Mouse (Mus musculus) hindbrain, embryonic 10.5 days (tissue): ENCODE results near the gene Mtfr1l. TPM values are rescaled to one million over a fixed set of nuclear protein-coding genes. Genes with fewer than 3 reads are reported as not detected.
A peak's percentile ranks its signal among the peaks of the same experiment; 100 is the strongest.

Experiments
- DNase-seq: peaks from one replicate; pipeline ENCODE4 v3.0.0-alpha.2; 2017; ENCODE audit warnings: low spot score
- H3K27ac ChIP-seq: fragments of 300-500 bp; sonication (generic); 2 replicates; pipeline ENCODE4 v1.5.1; 2016; ENCODE audit warnings: mild to moderate bottlenecking, moderate library complexity
- H3K27me3 ChIP-seq: fragments of 300-500 bp; sonication (generic); 2 replicates; pipeline ENCODE4 v1.6.1; 2016; ENCODE audit warnings: mild to moderate bottlenecking; ENCODE audit not compliant: poor library complexity, insufficient read depth, severe bottlenecking
- H3K36me3 ChIP-seq: fragments of 300-500 bp; sonication (generic); 2 replicates; pipeline ENCODE4 v1.6.1; 2016; ENCODE audit warnings: mild to moderate bottlenecking, moderate library complexity
- H3K4me1 ChIP-seq: fragments of 300-500 bp; sonication (generic); replicated peaks from 2 replicates; pipeline ENCODE4 v1.6.1; 2016; ENCODE audit warnings: mild to moderate bottlenecking
- H3K4me3 ChIP-seq: fragments of 300-500 bp; sonication (generic); 2 replicates; pipeline ENCODE4 v1.5.1; 2016; ENCODE audit warnings: mild to moderate bottlenecking, moderate library complexity
- H3K9me3 ChIP-seq: fragments of 300-500 bp; sonication (generic); 2 replicates; pipeline ENCODE4 v1.6.1; 2016; ENCODE audit warnings: mild to moderate bottlenecking, moderate library complexity
- WGBS: fragments of 180-500 bp; shearing (Covaris S2); methylation state at CpG from one replicate; pipeline ENCODE4 v1.1.7; 2016; 5-methylcytosine and 5-hydroxymethylcytosine counted together
- polyA plus RNA-seq: library from polyadenylated mRNA; unstranded; fragments of >200 nt; fragmentation: Nextera tagmentation; extraction: Ambion mirVana; gene quantifications from 2 replicates; pipeline ENCODE4 v1.2.1, GENCODE M21; 2016

Mtfr1l gene
- polyA plus RNA-seq, 1 experiment from 2014 or later, result 125 TPM

- 8% methylated on average over 9 of the region's 9 CpGs for whole genome bisulfite sequencing
Measured at GRCm38 (mm10) chr4:134478031-134478430, 57.2 kb downstream of the Mtfr1l start.

GRCm38 (mm10) chr4:134476899-134477298 is 58.3 kb downstream of the Mtfr1l start:
- Histone ChIP-seq H3K27me3 (no peaks in the 10 kb centered on the region), H3K36me3 (peaks cover 53% of the 10 kb centered on the region), H3K9me3 (no peaks in the 10 kb centered on the region), H3K4me1 (peaks cover 11% of the 10 kb centered on the region; the same call in 1 of the 2 replicates), H3K4me3 (no peak overlapping the region), H3K27ac (no peak overlapping the region)
- no peak for DNase-seq
- 92% methylated on average over 8 of the region's 8 CpGs for WGBS

More at GRCm38 (mm10) chr4:134478031-134478430, 57.2 kb downstream of the Mtfr1l start:
- H3K27me3 ChIP-seq, result peaks cover 6% of the 10 kb centered on the region; the same call in 1 of the 2 replicates
- peaks cover 42% of the 10 kb centered on the region for H3K36me3 ChIP-seq
- H3K27ac ChIP-seq, result no peak overlapping the region
- no peak overlapping the region for H3K4me3 ChIP-seq
- peak; percentile 90 for DNase-seq
- peaks cover 8% of the 10 kb centered on the region; the same call in 1 of the 2 replicates for H3K4me1 ChIP-seq
- no peaks in the 10 kb centered on the region for H3K9me3 ChIP-seq

Other genes with a start within 250 kb of the Mtfr1l start
- gene Pdik1l, start 247.5 kb downstream of the Mtfr1l start, polyA plus RNA-seq, result 18.1 and 18.8 TPM in 2 replicates
- 0.51 and 0.56 TPM in 2 replicates for gene Trim63, start 220.3 kb downstream of the Mtfr1l start, polyA plus RNA-seq
- gene Slc30a2, start 192.2 kb downstream of the Mtfr1l start, polyA plus RNA-seq, result 0.10 TPM in 1 of 2 replicates, not detected in the other
- 0.25 and 0.63 TPM in 2 replicates for gene Extl1, start 151.5 kb downstream of the Mtfr1l start, polyA plus RNA-seq
- gene Pafah2, start 139.1 kb downstream of the Mtfr1l start, polyA plus RNA-seq, result 7.9 and 9.5 TPM in 2 replicates
- gene Stmn1, start 67.1 kb downstream of the Mtfr1l start, polyA plus RNA-seq, result 2,849 and 3,914 TPM in 2 replicates
- gene Paqr7, start 38.7 kb downstream of the Mtfr1l start, polyA plus RNA-seq, result 3.1 and 4.3 TPM in 2 replicates
- gene Aunip, start 24.4 kb downstream of the Mtfr1l start, polyA plus RNA-seq, result 19.3 and 25.9 TPM in 2 replicates
- 8.6 and 10.3 TPM in 2 replicates for gene Selenon, start 16.8 kb upstream of the Mtfr1l start, polyA plus RNA-seq
- 3.7 and 4.1 TPM in 2 replicates for gene Man1c1, start 168.9 kb upstream of the Mtfr1l start, polyA plus RNA-seq
- 9.7 and 11.4 TPM in 2 replicates for gene Ldlrap1, start 232.6 kb upstream of the Mtfr1l start, polyA plus RNA-seq